Mouse (Mus musculus) megakaryocyte-erythroid progenitor cell, adult 5-6 weeks (primary cell): Measurements from ENCODE around the gene C1ql4. TPM values are rescaled to one million over a fixed set of nuclear protein-coding genes. Genes with fewer than 3 reads are reported as not detected.
"Not testable (repeated sequence)": the region's sequence is repeated elsewhere in the genome, so short reads cannot be mapped to it uniquely, and the experiment has no call there.

Experiments
- ATAC-seq: replicated peaks from 2 replicates; pipeline ENCODE4 v1.8.0; 2016; ENCODE audit warnings: mild to moderate bottlenecking, inconsistent platforms; ENCODE audit not compliant: severe bottlenecking, poor library complexity, low FRiP score, low TSS enrichment
- total RNA-seq, 2 experiments: library from RNA; stranded (forward) in 1 of 2; stranded (reverse) in 1 of 2; fragments of 200-1000, 215-1000 nt in 1 of 2; fragments of >200 nt in 1 of 2; fragmentation: Nextera tagmentation in 1 of 2; gene quantifications; 2 replicates each; pipeline ENCODE4 v1.2.3; 2014 to 2017

Gene C1ql4
- total RNA-seq, 2 experiments from 2014 or later: not detected

GRCm38 (mm10) chr15:99078181-99078910, 9.3 kb downstream of the C1ql4 start:
- ATAC-seq: no peak

- ATAC-seq: not testable (repeated sequence)
Measured at GRCm38 (mm10) chr15:99076011-99076410, 11.6 kb downstream of the C1ql4 start.

GRCm38 (mm10) chr15:99074600-99075333, 12.8 kb downstream of the C1ql4 start:
- ATAC-seq: peak; percentile 94

GRCm38 (mm10) chr15:99074019-99074599, 13.5 kb downstream of the C1ql4 start, which contains the start of gene Troap:
Troap (plus strand) TSS chr15:99074575.
- ATAC-seq: peak; percentile 36; the same call in 1 of the 2 replicates

GRCm38 (mm10) chr15:99071988-99072387, 15.6 kb downstream of the C1ql4 start:
- ATAC-seq: no peak

- no peak for ATAC-seq
Measured at GRCm38 (mm10) chr15:99065557-99066165, 22.0 kb downstream of the C1ql4 start.

GRCm38 (mm10) chr15:99056332-99056731, 31.3 kb downstream of the C1ql4 start:
- peak; percentile 46; the same call in 1 of the 2 replicates for ATAC-seq

- ATAC-seq: no peak
Measured at GRCm38 (mm10) chr15:99055511-99055961, 32.1 kb downstream of the C1ql4 start.

GRCm38 (mm10) chr15:99055040-99055439, 32.6 kb downstream of the C1ql4 start, which contains the start of gene Prph:
Prph (plus strand) TSS chr15:99055174.
- ATAC-seq: no peak

- no peak for ATAC-seq
Measured at GRCm38 (mm10) chr15:99053373-99053772, 34.2 kb downstream of the C1ql4 start.

GRCm38 (mm10) chr15:99049473-99050253, 38.0 kb downstream of the C1ql4 start:
- peak; percentile 66; the same call in 1 of the 2 replicates for ATAC-seq

- not testable (repeated sequence) for ATAC-seq
Measured at GRCm38 (mm10) chr15:99045734-99046133, 41.9 kb downstream of the C1ql4 start.

- ATAC-seq: no peak
Measured at GRCm38 (mm10) chr15:99044854-99045253, 42.8 kb downstream of the C1ql4 start.

- ATAC-seq: no peak
Measured at GRCm38 (mm10) chr15:99042334-99042733, 45.3 kb downstream of the C1ql4 start.

- no peak for ATAC-seq
Measured at GRCm38 (mm10) chr15:99040920-99041856, 46.4 kb downstream of the C1ql4 start.

GRCm38 (mm10) chr15:99039996-99040919, 47.4 kb downstream of the C1ql4 start:
- ATAC-seq: peak; percentile 68

GRCm38 (mm10) chr15:99039306-99039705, 48.3 kb downstream of the C1ql4 start:
- ATAC-seq: no peak
